Mouse (Mus musculus): ENCODE data around the gene Rbm5.

Gene Rbm5

GRCm38 (mm10) chr9:107770374-107771290 lies at the start of gene Rbm5:
Gene Rbm5 (minus strand): TSS chr9:107770996.
- Histone ChIP-seq H3K36me3 (ENCODE audit: control insufficient read depth, insufficient read depth, low read length, poor library complexity, severe bottlenecking) (peaks cover 16% of the 10 kb centered on the region; the same call in 1 of the 2 replicates), H3K27me3 (ENCODE audit: control insufficient read depth, insufficient read depth, low read length, poor library complexity, severe bottlenecking) (no peaks in the 10 kb centered on the region)
- DNase-seq (ENCODE audit: low read depth, low spot score) = peak; percentile 96

GRCm38 (mm10) chr9:107812132-107812531 lies 41.3 kb upstream of the Rbm5 start:
- DNase-seq (ENCODE audit: low read depth, low spot score) = no peak
- Histone ChIP-seq H3K27me3 (ENCODE audit: control insufficient read depth, insufficient read depth, low read length, poor library complexity, severe bottlenecking) (no peaks in the 10 kb centered on the region), H3K36me3 (ENCODE audit: control insufficient read depth, insufficient read depth, low read length, poor library complexity, severe bottlenecking) (peaks cover 5% of the 10 kb centered on the region; the same call in 1 of the 2 replicates)

GRCm38 (mm10) chr9:107810985-107811384 lies 40.2 kb upstream of the Rbm5 start:
- Histone ChIP-seq H3K27me3 (ENCODE audit: control insufficient read depth, insufficient read depth, low read length, poor library complexity, severe bottlenecking) (no peaks in the 10 kb centered on the region), H3K36me3 (ENCODE audit: control insufficient read depth, insufficient read depth, low read length, poor library complexity, severe bottlenecking) (peaks cover 5% of the 10 kb centered on the region; the same call in 1 of the 2 replicates)
- DNase-seq (ENCODE audit: low read depth, low spot score) = no peak

GRCm38 (mm10) chr9:107791714-107792113 lies 20.9 kb upstream of the Rbm5 start:
- no peak for DNase-seq (ENCODE audit: low read depth, low spot score)
- Histone ChIP-seq H3K36me3 (ENCODE audit: control insufficient read depth, insufficient read depth, low read length, poor library complexity, severe bottlenecking) (peaks cover 21% of the 10 kb centered on the region), H3K27me3 (ENCODE audit: control insufficient read depth, insufficient read depth, low read length, poor library complexity, severe bottlenecking) (no peaks in the 10 kb centered on the region; the same call in 1 of the 2 replicates)

- no peak for DNase-seq (ENCODE audit: low read depth, low spot score)
- no peaks in the 10 kb centered on the region for H3K27me3 ChIP-seq (ENCODE audit: control insufficient read depth, insufficient read depth, low read length, poor library complexity, severe bottlenecking)
- peaks cover 22% of the 10 kb centered on the region for H3K36me3 ChIP-seq (ENCODE audit: control insufficient read depth, insufficient read depth, low read length, poor library complexity, severe bottlenecking)
Measured at GRCm38 (mm10) chr9:107782536-107783203, 11.9 kb upstream of the Rbm5 start.

GRCm38 (mm10) chr9:107776809-107777208 lies 6.0 kb upstream of the Rbm5 start:
- Histone ChIP-seq H3K36me3 (ENCODE audit: control insufficient read depth, insufficient read depth, low read length, poor library complexity, severe bottlenecking) (peaks cover 19% of the 10 kb centered on the region; the same call in 1 of the 2 replicates), H3K27me3 (ENCODE audit: control insufficient read depth, insufficient read depth, low read length, poor library complexity, severe bottlenecking) (no peaks in the 10 kb centered on the region)
- DNase-seq (ENCODE audit: low read depth, low spot score) = no peak

- no peak for DNase-seq (ENCODE audit: low read depth, low spot score)
- H3K36me3 ChIP-seq (ENCODE audit: control insufficient read depth, insufficient read depth, low read length, poor library complexity, severe bottlenecking) = peaks cover 14% of the 10 kb centered on the region; the same call in 1 of the 2 replicates
- no peaks in the 10 kb centered on the region for H3K27me3 ChIP-seq (ENCODE audit: control insufficient read depth, insufficient read depth, low read length, poor library complexity, severe bottlenecking)
Measured at GRCm38 (mm10) chr9:107774411-107774810, 3.6 kb upstream of the Rbm5 start.

- H3K36me3 ChIP-seq (ENCODE audit: control insufficient read depth, insufficient read depth, low read length, poor library complexity, severe bottlenecking) = peaks cover 18% of the 10 kb centered on the region; the same call in 1 of the 2 replicates
- DNase-seq (ENCODE audit: low read depth, low spot score) = no peak
- no peaks in the 10 kb centered on the region for H3K27me3 ChIP-seq (ENCODE audit: control insufficient read depth, insufficient read depth, low read length, poor library complexity, severe bottlenecking)
Measured at GRCm38 (mm10) chr9:107771782-107772181, 986 bp upstream of the Rbm5 start.

- peaks cover 19% of the 10 kb centered on the region for H3K36me3 ChIP-seq (ENCODE audit: control insufficient read depth, insufficient read depth, low read length, poor library complexity, severe bottlenecking)
- no peaks in the 10 kb centered on the region for H3K27me3 ChIP-seq (ENCODE audit: control insufficient read depth, insufficient read depth, low read length, poor library complexity, severe bottlenecking)
- no peak for DNase-seq (ENCODE audit: low read depth, low spot score)
Measured at GRCm38 (mm10) chr9:107770037-107770373, 791 bp downstream of the Rbm5 start.

GRCm38 (mm10) chr9:107769445-107770000 lies 1.3 kb downstream of the Rbm5 start:
- Histone ChIP-seq H3K27me3 (ENCODE audit: control insufficient read depth, insufficient read depth, low read length, poor library complexity, severe bottlenecking) (no peaks in the 10 kb centered on the region), H3K36me3 (ENCODE audit: control insufficient read depth, insufficient read depth, low read length, poor library complexity, severe bottlenecking) (peaks cover 21% of the 10 kb centered on the region)
- DNase-seq (ENCODE audit: low read depth, low spot score) = peak; percentile 48

- peaks cover 23% of the 10 kb centered on the region for H3K36me3 ChIP-seq (ENCODE audit: control insufficient read depth, insufficient read depth, low read length, poor library complexity, severe bottlenecking)
- no peaks in the 10 kb centered on the region for H3K27me3 ChIP-seq (ENCODE audit: control insufficient read depth, insufficient read depth, low read length, poor library complexity, severe bottlenecking)
- DNase-seq (ENCODE audit: low read depth, low spot score) = no peak
Measured at GRCm38 (mm10) chr9:107768851-107769250, 1.9 kb downstream of the Rbm5 start.

GRCm38 (mm10) chr9:107759593-107759992 lies 11.2 kb downstream of the Rbm5 start:
- Histone ChIP-seq H3K36me3 (ENCODE audit: control insufficient read depth, insufficient read depth, low read length, poor library complexity, severe bottlenecking) (peaks cover 35% of the 10 kb centered on the region), H3K27me3 (ENCODE audit: control insufficient read depth, insufficient read depth, low read length, poor library complexity, severe bottlenecking) (no peaks in the 10 kb centered on the region)
- DNase-seq (ENCODE audit: low read depth, low spot score) = no peak

- H3K36me3 ChIP-seq (ENCODE audit: control insufficient read depth, insufficient read depth, low read length, poor library complexity, severe bottlenecking) = peaks cover 42% of the 10 kb centered on the region
- no peak for DNase-seq (ENCODE audit: low read depth, low spot score)
Measured at GRCm38 (mm10) chr9:107750378-107750777, 20.4 kb downstream of the Rbm5 start.

GRCm38 (mm10) chr9:107748063-107748462 lies 22.7 kb downstream of the Rbm5 start:
- DNase-seq (ENCODE audit: low read depth, low spot score) = no peak
- Histone ChIP-seq H3K36me3 (ENCODE audit: control insufficient read depth, insufficient read depth, low read length, poor library complexity, severe bottlenecking) (peaks cover 51% of the 10 kb centered on the region), H3K27me3 (ENCODE audit: control insufficient read depth, insufficient read depth, low read length, poor library complexity, severe bottlenecking) (no peaks in the 10 kb centered on the region; the same call in 1 of the 2 replicates)

More at GRCm38 (mm10) chr9:107750378-107750777, 20.4 kb downstream of the Rbm5 start:
- no peaks in the 10 kb centered on the region; the same call in 1 of the 2 replicates for H3K27me3 ChIP-seq (ENCODE audit: control insufficient read depth, insufficient read depth, low read length, poor library complexity, severe bottlenecking)

GRCm38 (mm10) chr9:107747310-107747709 lies 23.5 kb downstream of the Rbm5 start:
- no peak for DNase-seq (ENCODE audit: low read depth, low spot score)
- H3K36me3 ChIP-seq (ENCODE audit: control insufficient read depth, insufficient read depth, low read length, poor library complexity, severe bottlenecking) = peaks cover 50% of the 10 kb centered on the region
- H3K27me3 ChIP-seq (ENCODE audit: control insufficient read depth, insufficient read depth, low read length, poor library complexity, severe bottlenecking) = no peaks in the 10 kb centered on the region; the same call in 1 of the 2 replicates
